In the genomic region with DNA sequence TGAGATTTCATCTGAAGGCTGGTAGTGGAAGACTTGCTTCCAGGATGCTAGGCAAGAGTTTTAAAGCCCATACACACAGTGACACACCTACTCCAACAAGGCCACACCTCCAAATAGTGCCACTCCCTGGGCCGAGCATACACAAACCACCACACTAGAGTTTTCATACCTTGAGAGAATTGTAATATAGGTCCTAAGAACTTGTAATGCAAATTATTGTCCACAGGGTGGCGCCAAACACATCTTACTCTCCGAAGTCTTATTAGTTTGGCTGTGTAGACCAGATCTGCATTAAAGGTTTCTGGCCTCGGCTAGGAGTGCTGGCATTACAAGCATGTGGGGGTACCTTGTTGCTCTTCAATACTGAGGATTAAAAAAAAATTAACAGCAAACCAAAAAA, we compare ENCODE assay signal across 8 mouse cellular contexts. TPM values are rescaled to one million over a fixed set of nuclear protein-coding genes. Genes with fewer than 3 reads are reported as not detected.
A peak's percentile ranks its signal among the peaks of the same experiment; 100 is the strongest.
DNase-seq lines count a peak whose midpoint lies in the region; ATAC-seq and TF ChIP-seq lines count a peak whose summit lies in the region.

No protein-coding gene starts in this region.

- H3K4me2 ChIP-seq in limb, embryonic 11.5 days (ENCODE audit: low read depth, severe bottlenecking): no peak overlapping the region
- no peak overlapping the region for H3K4me2 ChIP-seq in midbrain, postnatal 0 days (ENCODE audit: low read depth, low read length, poor library complexity, severe bottlenecking)
- H3K4me2 ChIP-seq in stomach, embryonic 15.5 days: no peak overlapping the region

- WGBS in kidney, adult 2 months: 2% methylated on average over 4 of the region's 4 CpGs
- 14% methylated on average over 4 of the region's 4 CpGs for WGBS in limb, embryonic 11.5 days
- 9% methylated on average over 4 of the region's 4 CpGs for WGBS in midbrain, postnatal 0 days
- 9% methylated on average over 4 of the region's 4 CpGs for WGBS in stomach, embryonic 15.5 days

- peaks cover 3% of the 10 kb centered on the region; the same call in 1 of the 2 replicates for H3K36me3 ChIP-seq in kidney, adult 2 months (ENCODE audit: control insufficient read depth, insufficient read depth, low read length)
- peaks cover 7% of the 10 kb centered on the region for H3K36me3 ChIP-seq in limb, embryonic 11.5 days (ENCODE audit: control insufficient read depth, insufficient read depth, low read length)
- peaks cover 17% of the 10 kb centered on the region for H3K36me3 ChIP-seq in midbrain, postnatal 0 days (ENCODE audit: insufficient read depth, low read length)
- H3K36me3 ChIP-seq in stomach, embryonic 15.5 days: peaks cover 18% of the 10 kb centered on the region; the same call in 1 of the 2 replicates

- no peaks in the 10 kb centered on the region for H3K4me1 ChIP-seq in kidney, adult 2 months (ENCODE audit: control insufficient read depth, insufficient read depth, low read length)
- no peaks in the 10 kb centered on the region for H3K4me1 ChIP-seq in limb, embryonic 11.5 days (ENCODE audit: control insufficient read depth, insufficient read depth, low read length)
- H3K4me1 ChIP-seq in midbrain, postnatal 0 days (ENCODE audit: insufficient read depth, low read length): no peaks in the 10 kb centered on the region
- no peaks in the 10 kb centered on the region for H3K4me1 ChIP-seq in stomach, embryonic 15.5 days

- DNase-seq in A20 (ENCODE audit: low read depth, low spot score): peak; percentile 80
- DNase-seq in MN1 (ENCODE audit: low spot score): peak; percentile 73
- peak; percentile 80 for DNase-seq in cerebellum, adult 9-10 months
- peak; percentile 40 to 79 for DNase-seq in frontal cortex, postnatal 36 days (ENCODE audit: low spot score in 2 of 2)
- peak; percentile 72 for DNase-seq in kidney, adult 2 months
- DNase-seq in limb, embryonic 11.5 days (ENCODE audit: low spot score): peak; percentile 72
- DNase-seq in midbrain, postnatal 0 days (ENCODE audit: low spot score): peak; percentile 88

- no peaks in the 10 kb centered on the region for H3K27me3 ChIP-seq in kidney, adult 2 months (replicated peaks; ENCODE audit: control insufficient read depth, insufficient read depth, low read length)
- H3K27me3 ChIP-seq in limb, embryonic 11.5 days (ENCODE audit: control insufficient read depth, insufficient read depth, low read length): no peaks in the 10 kb centered on the region
- no peaks in the 10 kb centered on the region for H3K27me3 ChIP-seq in midbrain, postnatal 0 days (ENCODE audit: insufficient read depth, low read length)
- no peaks in the 10 kb centered on the region for H3K27me3 ChIP-seq in stomach, embryonic 15.5 days (replicated peaks)

- no peak for TF ChIP-seq POLR2A in kidney, adult 2 months (IDR thresholded peaks at IDR 0.05; ENCODE audit: low read depth, low read length)

- ATAC-seq in limb, embryonic 11.5 days (ENCODE audit: insufficient number of reproducible peaks, low FRiP score, low TSS enrichment, low read depth): no peak
- ATAC-seq in midbrain, postnatal 0 days (ENCODE audit: low FRiP score): peak; percentile 57; the same call in 1 of the 2 replicates
- ATAC-seq in stomach, embryonic 15.5 days (ENCODE audit: insufficient read depth, low FRiP score, low read depth): peak; percentile 7; the same call in 1 of the 2 replicates

- no peak overlapping the region for H3K4me3 ChIP-seq in kidney, adult 2 months (ENCODE audit: insufficient read depth, low read depth, low read length)
- H3K4me3 ChIP-seq in limb, embryonic 11.5 days (ENCODE audit: low read depth, low read length): no peak overlapping the region
- H3K4me3 ChIP-seq in midbrain, postnatal 0 days (ENCODE audit: low read depth, low read length): no peak overlapping the region
- H3K4me3 ChIP-seq in stomach, embryonic 15.5 days (replicated peaks): no peak overlapping the region

- no peaks in the 10 kb centered on the region for H3K9me3 ChIP-seq in limb, embryonic 11.5 days (ENCODE audit: control insufficient read depth, low read length)
- no peaks in the 10 kb centered on the region for H3K9me3 ChIP-seq in midbrain, postnatal 0 days (ENCODE audit: low read length)
- no peaks in the 10 kb centered on the region for H3K9me3 ChIP-seq in stomach, embryonic 15.5 days

- no peak overlapping the region for H3K9ac ChIP-seq in limb, embryonic 11.5 days (ENCODE audit: low read length)
- no peak overlapping the region for H3K9ac ChIP-seq in midbrain, postnatal 0 days (replicated peaks; ENCODE audit: low read length, poor library complexity, severe bottlenecking)
- no peak overlapping the region for H3K9ac ChIP-seq in stomach, embryonic 15.5 days

- no peak overlapping the region for H3K27ac ChIP-seq in kidney, adult 2 months (ENCODE audit: insufficient read depth, low read depth, low read length)
- no peak overlapping the region for H3K27ac ChIP-seq in limb, embryonic 11.5 days (replicated peaks; ENCODE audit: low read depth, low read length)
- no peak overlapping the region for H3K27ac ChIP-seq in midbrain, postnatal 0 days (ENCODE audit: low read depth, low read length)
- no peak overlapping the region for H3K27ac ChIP-seq in stomach, embryonic 15.5 days

- TF ChIP-seq CTCF in kidney, adult 2 months (conservative IDR thresholded peaks at IDR 0.05; ENCODE audit: insufficient read depth, insufficient read length, low read depth, low read length): peak; percentile 53
- TF ChIP-seq CTCF in midbrain, postnatal 0 days (IDR thresholded peaks at IDR 0.05): peak; percentile 87

RNA-seq across cellular contexts. Expression of gene Tead4, which starts 17.7 kb away (rescaled TPM):
- 1.3 and 1.4 TPM in 2 replicates for polyA plus RNA-seq in kidney, adult 2 months (2012; rRNA removed)
- polyA plus RNA-seq in limb, embryonic 11.5 days (2014; fragmentation: Nextera tagmentation; extraction: Ambion mirVana): 1.3 and 2.1 TPM in 2 replicates
- 0.42 and 0.82 TPM in 2 replicates for total RNA-seq in midbrain, postnatal 0 days (2014; rRNA removed)
- polyA plus RNA-seq in midbrain, postnatal 0 days (2015; fragmentation: Nextera tagmentation; extraction: Ambion mirVana): 0.17 and 0.27 TPM in 2 replicates
- 1.6 and 2.8 TPM in 2 replicates for polyA plus RNA-seq in stomach, embryonic 15.5 days (2015; fragmentation: Nextera tagmentation; extraction: Ambion mirVana)

RNA-seq across cellular contexts. Expression of gene Tulp3, which starts 37.3 kb away (rescaled TPM):
- polyA plus RNA-seq in kidney, adult 2 months (2012; rRNA removed): 33.6 and 36.3 TPM in 2 replicates
- 21.4 and 22.3 TPM in 2 replicates for polyA plus RNA-seq in limb, embryonic 11.5 days (2014; fragmentation: Nextera tagmentation; extraction: Ambion mirVana)
- 14.1 and 14.3 TPM in 2 replicates for total RNA-seq in midbrain, postnatal 0 days (2014; rRNA removed)
- polyA plus RNA-seq in midbrain, postnatal 0 days (2015; fragmentation: Nextera tagmentation; extraction: Ambion mirVana): 11.7 and 14.7 TPM in 2 replicates
- 14.6 and 15.8 TPM in 2 replicates for polyA plus RNA-seq in stomach, embryonic 15.5 days (2015; fragmentation: Nextera tagmentation; extraction: Ambion mirVana)

RNA-seq across cellular contexts. Expression of gene Rhno1, which starts 44.4 kb away (rescaled TPM):
- 8.4 and 10.6 TPM in 2 replicates for polyA plus RNA-seq in kidney, adult 2 months (2012; rRNA removed)
- polyA plus RNA-seq in limb, embryonic 11.5 days (2014; fragmentation: Nextera tagmentation; extraction: Ambion mirVana): 190 and 195 TPM in 2 replicates
- total RNA-seq in midbrain, postnatal 0 days (2014; rRNA removed): 20.7 and 21.8 TPM in 2 replicates
- polyA plus RNA-seq in midbrain, postnatal 0 days (2015; fragmentation: Nextera tagmentation; extraction: Ambion mirVana): 50.8 and 51.2 TPM in 2 replicates
- polyA plus RNA-seq in stomach, embryonic 15.5 days (2015; fragmentation: Nextera tagmentation; extraction: Ambion mirVana): 96.8 and 102 TPM in 2 replicates

RNA-seq across cellular contexts. Expression of gene Foxm1, which starts 44.5 kb away (rescaled TPM):
- 2.4 and 3.7 TPM in 2 replicates for polyA plus RNA-seq in kidney, adult 2 months (2012; rRNA removed)
- polyA plus RNA-seq in limb, embryonic 11.5 days (2014; fragmentation: Nextera tagmentation; extraction: Ambion mirVana): 50.9 and 61.1 TPM in 2 replicates
- 4.8 and 8.5 TPM in 2 replicates for total RNA-seq in midbrain, postnatal 0 days (2014; rRNA removed)
- 2.5 and 2.9 TPM in 2 replicates for polyA plus RNA-seq in midbrain, postnatal 0 days (2015; fragmentation: Nextera tagmentation; extraction: Ambion mirVana)
- polyA plus RNA-seq in stomach, embryonic 15.5 days (2015; fragmentation: Nextera tagmentation; extraction: Ambion mirVana): 23.2 and 27.3 TPM in 2 replicates

RNA-seq across cellular contexts. Expression of gene Tex52, which starts 56.9 kb away (rescaled TPM):
- polyA plus RNA-seq in kidney, adult 2 months (2012; rRNA removed): not detected in 2 replicates
- polyA plus RNA-seq in limb, embryonic 11.5 days (2014; fragmentation: Nextera tagmentation; extraction: Ambion mirVana): 0.33 TPM in 1 of 2 replicates, not detected in the other
- total RNA-seq in midbrain, postnatal 0 days (2014; rRNA removed): 1.0 and 2.0 TPM in 2 replicates
- 0.29 and 0.39 TPM in 2 replicates for polyA plus RNA-seq in midbrain, postnatal 0 days (2015; fragmentation: Nextera tagmentation; extraction: Ambion mirVana)
- polyA plus RNA-seq in stomach, embryonic 15.5 days (2015; fragmentation: Nextera tagmentation; extraction: Ambion mirVana): 0.28 and 0.31 TPM in 2 replicates
